In the genomic region with DNA sequence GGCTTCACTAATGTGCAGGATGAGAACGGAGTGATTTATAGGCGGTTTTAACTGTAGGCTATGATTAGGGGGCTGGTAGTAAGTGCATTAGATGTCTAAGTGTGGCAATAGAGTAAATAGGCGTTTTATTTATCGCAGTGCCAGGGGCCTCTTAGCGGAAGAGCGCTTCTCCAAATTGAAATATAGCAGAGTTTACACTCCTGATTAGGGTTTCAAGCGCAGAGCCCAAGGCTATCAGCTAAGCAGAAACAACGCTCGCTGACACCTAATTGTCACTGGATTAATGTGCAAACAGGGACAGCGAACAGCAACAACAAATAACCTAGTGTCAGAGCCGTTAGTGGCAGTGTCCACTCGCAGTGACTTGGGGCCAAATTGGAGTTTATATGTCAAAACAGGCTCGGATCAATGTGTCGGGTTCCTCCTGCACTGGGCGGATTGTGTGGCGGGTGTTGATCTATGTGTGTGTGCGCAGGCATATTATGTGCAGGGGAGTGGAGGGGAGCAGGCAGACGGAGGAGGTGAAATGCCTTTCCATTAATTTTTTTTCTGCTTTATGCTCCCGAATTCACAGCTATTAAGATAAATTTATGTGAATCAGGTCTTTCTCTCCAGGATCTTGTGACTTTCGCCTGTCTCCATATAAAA, we compare ENCODE assay signal across 8 mouse cellular contexts.
DNase-seq lines count a peak whose midpoint lies in the region; ATAC-seq and TF ChIP-seq lines count a peak whose summit lies in the region.

No protein-coding gene starts in this region.

- H3K36me3 ChIP-seq in forebrain, embryonic 14.5 days (ENCODE audit: control insufficient read depth, insufficient read depth, low read length), result no peaks in the 10 kb centered on the region
- no peaks in the 10 kb centered on the region for H3K36me3 ChIP-seq in limb, embryonic 14.5 days (ENCODE audit: control insufficient read depth, insufficient read depth, low read length)
- H3K36me3 ChIP-seq in stomach, postnatal 0 days (ENCODE audit: control insufficient read depth, insufficient read depth, low read length), result no peaks in the 10 kb centered on the region

- H3K4me3 ChIP-seq in forebrain, embryonic 14.5 days (ENCODE audit: low read depth, low read length), result peak overlapping the region; percentile 19
- peak overlapping the region; percentile 36 for H3K4me3 ChIP-seq in limb, embryonic 14.5 days (replicated peaks; ENCODE audit: low read length)
- peak overlapping the region; percentile 27; the same call in 1 of the 2 replicates for H3K4me3 ChIP-seq in stomach, postnatal 0 days (ENCODE audit: low read depth, low read length)

- DNase-seq in right cerebral cortex, postnatal 4 days, result peak; percentile 7
- DNase-seq in right cerebral cortex, adult 2 months (ENCODE audit: low spot score in 2 of 2), result no peak
- peak; percentile 46 for DNase-seq in forebrain, embryonic 14.5 days (ENCODE audit: low spot score)
- peak; percentile 7 for DNase-seq in limb, embryonic 14.5 days (ENCODE audit: low spot score)
- DNase-seq in stomach, postnatal 0 days (ENCODE audit: low spot score), result no peak
- DNase-seq in lung, postnatal 36 days, result no peak
- DNase-seq in left cerebral cortex, postnatal 36 days (ENCODE audit: low spot score in 2 of 2), result no peak
- DNase-seq in testis, postnatal 10 days (ENCODE audit: low spot score), result no peak

- no peak overlapping the region for H3K9ac ChIP-seq in forebrain, embryonic 14.5 days (ENCODE audit: low read length)
- H3K9ac ChIP-seq in limb, embryonic 14.5 days (ENCODE audit: low read depth, low read length, severe bottlenecking), result no peak overlapping the region
- H3K9ac ChIP-seq in stomach, postnatal 0 days (ENCODE audit: low read length), result no peak overlapping the region

- no peak overlapping the region for H3K27ac ChIP-seq in forebrain, embryonic 14.5 days (ENCODE audit: low read depth, low read length)
- no peak overlapping the region for H3K27ac ChIP-seq in limb, embryonic 14.5 days (replicated peaks; ENCODE audit: low read depth, low read length)
- H3K27ac ChIP-seq in stomach, postnatal 0 days (replicated peaks), result no peak overlapping the region

- peak overlapping the region; percentile 37 for H3K4me2 ChIP-seq in forebrain, embryonic 14.5 days (ENCODE audit: low read length)
- H3K4me2 ChIP-seq in limb, embryonic 14.5 days (replicated peaks; ENCODE audit: low read depth, low read length, severe bottlenecking), result peak overlapping the region; percentile 67
- peak overlapping the region; percentile 39 for H3K4me2 ChIP-seq in stomach, postnatal 0 days (replicated peaks; ENCODE audit: low read depth)

- peaks cover 5% of the 10 kb centered on the region; the same call in 1 of the 2 replicates for H3K4me1 ChIP-seq in forebrain, embryonic 14.5 days (ENCODE audit: control insufficient read depth, insufficient read depth, low read length)
- peaks cover 12% of the 10 kb centered on the region for H3K4me1 ChIP-seq in limb, embryonic 14.5 days (ENCODE audit: control insufficient read depth, insufficient read depth, low read length)
- H3K4me1 ChIP-seq in stomach, postnatal 0 days (replicated peaks; ENCODE audit: control insufficient read depth, insufficient read depth), result no peaks in the 10 kb centered on the region

- no peaks in the 10 kb centered on the region for H3K9me3 ChIP-seq in forebrain, embryonic 14.5 days (replicated peaks; ENCODE audit: control insufficient read depth, low read length)
- H3K9me3 ChIP-seq in limb, embryonic 14.5 days (ENCODE audit: control insufficient read depth, low read length), result no peaks in the 10 kb centered on the region
- H3K9me3 ChIP-seq in stomach, postnatal 0 days (ENCODE audit: control insufficient read depth, low read length), result no peaks in the 10 kb centered on the region

- 0 out of 2 replicates have a peak, but pooled peaks have one; percentile 16 for ATAC-seq in forebrain, embryonic 14.5 days
- no peak for ATAC-seq in limb, embryonic 14.5 days (ENCODE audit: low FRiP score, low read depth)
- no peak for ATAC-seq in stomach, postnatal 0 days (ENCODE audit: low FRiP score, low TSS enrichment)

- intact Hi-C loops in left cerebral cortex, postnatal 36 days (cut with DNase I), result loop anchor here (5.0 kb wide), 1 partner anchor 286 kb away; no protein-coding TSS in a partner anchor

- TF ChIP-seq POLR2A in limb, embryonic 14.5 days (IDR thresholded peaks at IDR 0.05; ENCODE audit: borderline replicate concordance, extremely low read depth, insufficient read depth, insufficient read length), result no peak

- TF ChIP-seq CTCF in stomach, postnatal 0 days (IDR thresholded peaks at IDR 0.05; ENCODE audit: low read depth), result no peak

- 9% methylated on average over 20 of the region's 20 CpGs for whole genome bisulfite sequencing in forebrain, embryonic 14.5 days
- WGBS in limb, embryonic 14.5 days, result 6% methylated on average over 20 of the region's 20 CpGs
- 9% methylated on average over 20 of the region's 20 CpGs for WGBS in stomach, postnatal 0 days

- no peak for TF ChIP-seq EP300 in stomach, postnatal 0 days (optimal IDR thresholded peaks at IDR 0.05)

- H3K27me3 ChIP-seq in forebrain, embryonic 14.5 days (replicated peaks; ENCODE audit: control insufficient read depth, insufficient read depth, low read length), result peaks cover 81% of the 10 kb centered on the region
- peaks cover 51% of the 10 kb centered on the region for H3K27me3 ChIP-seq in limb, embryonic 14.5 days (ENCODE audit: control insufficient read depth, insufficient read depth, low read length)
- H3K27me3 ChIP-seq in stomach, postnatal 0 days (ENCODE audit: control insufficient read depth, insufficient read depth, low read length), result no peaks in the 10 kb centered on the region

Comparison
In these comparisons a context has a peak if more than half of its experiments do, and no peak if none do; other contexts are left out.
1. DNase-seq: peak in right cerebral cortex, postnatal 4 days (single experiment), forebrain, embryonic 14.5 days (single experiment) and limb, embryonic 14.5 days (single experiment); none in right cerebral cortex, adult 2 months (0 of 2), stomach, postnatal 0 days (single experiment), lung, postnatal 36 days (single experiment), left cerebral cortex, postnatal 36 days (0 of 2) and testis, postnatal 10 days (single experiment).
2. Peak in every context shown above with its lines, with median percentiles within 50 percentile points of each other: H3K4me2 ChIP-seq and H3K4me3 ChIP-seq.